Mouse (Mus musculus): ENCODE measurements around the gene Mapre3. TPM values are rescaled to one million over a fixed set of nuclear protein-coding genes. Genes with fewer than 3 reads are reported as not detected.

Mapre3 gene
- total RNA-seq, 4 experiments from 2014 or later, result 88.7 to 101 (median 92.6) TPM

DNA sequence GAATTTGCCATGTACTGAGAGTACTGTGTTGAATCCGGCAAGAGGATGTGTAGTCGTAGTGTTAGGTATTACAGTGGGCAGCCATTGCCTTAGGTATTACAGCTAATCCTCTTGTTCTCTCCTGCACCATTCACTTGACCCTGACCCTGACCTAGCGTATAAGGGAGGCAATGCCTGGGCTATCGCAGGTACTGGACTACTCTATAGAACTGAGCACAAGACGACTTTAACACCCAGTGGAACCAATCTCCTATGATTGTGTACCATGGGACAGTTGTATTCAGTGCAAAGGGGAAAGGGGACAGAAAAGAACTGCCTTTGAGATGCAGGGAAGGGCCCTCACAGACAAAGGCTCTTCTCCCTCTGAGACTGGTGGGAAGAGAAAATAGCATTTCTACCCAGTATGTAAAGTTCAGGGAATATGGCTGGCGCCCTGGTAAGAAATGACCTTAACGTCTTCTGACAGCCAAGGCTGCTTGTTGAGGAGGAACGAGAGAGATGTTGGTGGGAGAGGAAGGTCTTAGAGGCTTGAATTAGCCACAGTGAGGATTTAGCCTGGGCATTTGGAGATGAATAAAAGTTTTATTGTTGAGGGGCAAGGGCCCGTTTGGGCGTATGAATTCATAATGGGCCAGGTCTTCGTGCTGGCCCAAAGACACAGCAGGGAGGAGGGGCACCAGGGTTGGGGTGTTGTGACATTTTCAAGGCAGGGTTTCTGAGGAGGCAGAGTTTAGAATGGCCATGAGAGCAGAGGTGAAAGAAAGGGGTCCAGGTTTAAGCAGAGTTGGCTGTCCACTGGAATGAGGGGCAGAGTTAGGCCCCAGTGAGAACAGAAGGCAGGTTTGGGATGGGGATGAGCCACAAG, 9.9 kb downstream of the Mapre3 start:
- DNase-seq (ENCODE audit: low spot score in 2 of 2), result no peak

DNA sequence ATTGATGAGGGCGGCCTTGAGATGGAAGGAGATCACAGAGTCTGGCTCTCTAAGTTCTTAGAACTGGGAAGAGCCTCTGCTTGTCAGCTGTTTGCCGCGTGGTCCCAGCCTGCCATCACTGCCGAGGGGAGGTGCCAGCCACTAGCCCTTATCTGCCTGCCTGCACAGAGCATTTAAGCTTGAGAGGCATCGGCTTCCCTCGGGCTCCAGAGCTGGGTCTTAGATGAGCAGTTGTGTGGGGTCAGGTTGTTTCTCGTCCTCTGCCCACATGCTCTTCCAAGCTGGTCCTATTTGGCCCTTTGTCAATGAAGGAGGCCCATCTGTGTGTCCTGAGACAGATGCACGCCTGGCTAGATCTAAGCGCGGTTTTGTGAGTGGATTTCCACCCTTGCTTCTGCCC, 10.7 kb downstream of the Mapre3 start:
- DNase-seq (ENCODE audit: low spot score in 2 of 2), result peak in 1 of 2 experiments; percentile 33

DNA sequence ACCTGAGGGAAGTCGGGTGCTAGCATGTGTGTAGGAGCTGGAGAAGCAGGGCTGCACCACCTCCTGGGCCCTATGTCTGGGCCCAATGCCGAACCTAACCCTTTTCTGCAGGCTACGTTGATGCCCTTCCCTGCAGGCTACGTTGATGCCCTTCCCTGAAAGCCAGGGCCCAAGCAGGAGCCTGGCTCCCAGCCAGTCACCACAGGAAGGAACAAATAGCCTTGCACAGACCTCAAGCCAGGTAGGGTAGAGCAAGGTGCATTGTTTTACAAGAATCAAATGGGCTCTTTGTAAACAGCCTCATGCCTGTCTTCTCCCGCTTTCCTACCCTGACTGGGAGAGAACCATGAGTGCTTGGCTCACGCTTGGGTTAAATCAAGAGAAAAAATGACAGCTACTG, 11.4 kb downstream of the Mapre3 start:
- DNase-seq (ENCODE audit: low spot score in 2 of 2), result no peak

DNA sequence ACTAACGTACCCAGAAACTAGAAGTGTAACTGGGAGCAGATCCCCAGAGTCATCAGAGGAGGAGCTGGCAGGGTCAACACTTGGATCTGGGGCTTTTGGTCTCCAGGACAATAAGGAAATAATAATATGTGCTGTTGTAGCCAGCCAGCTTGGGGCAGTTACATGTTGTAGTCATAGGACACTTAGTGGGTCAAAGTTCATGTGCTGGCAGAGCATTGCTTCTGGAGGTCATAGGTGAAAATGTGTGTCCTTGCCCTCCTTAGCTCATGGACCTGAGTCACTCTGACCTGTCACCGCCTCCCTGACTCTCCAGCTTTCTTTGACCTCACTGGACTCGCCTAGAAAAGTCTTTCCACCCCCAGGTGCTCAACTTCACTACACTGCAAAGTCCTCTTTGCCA, 19.0 kb downstream of the Mapre3 start:
- no peak for DNase-seq (ENCODE audit: low spot score in 2 of 2)

DNA sequence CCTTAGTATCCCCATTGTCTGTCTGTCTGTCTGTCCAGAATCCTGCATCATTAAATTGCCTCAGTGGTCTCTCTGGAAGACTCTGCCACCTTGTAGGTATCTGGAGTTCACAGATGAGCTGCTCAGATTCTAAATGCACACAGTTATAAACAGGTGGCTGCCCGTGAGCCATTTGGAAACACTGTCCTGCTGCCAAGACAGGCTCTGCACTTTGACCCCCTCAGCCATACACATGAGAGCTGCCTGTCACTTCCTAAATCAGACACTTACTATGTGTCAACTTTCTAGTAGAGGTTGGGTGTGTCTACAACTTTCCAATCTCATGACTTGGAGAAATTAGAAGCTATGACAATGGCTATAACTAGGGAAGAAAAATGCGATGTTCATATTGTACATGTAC, 25.3 kb downstream of the Mapre3 start:
- no peak for DNase-seq (ENCODE audit: low spot score in 2 of 2)

DNA sequence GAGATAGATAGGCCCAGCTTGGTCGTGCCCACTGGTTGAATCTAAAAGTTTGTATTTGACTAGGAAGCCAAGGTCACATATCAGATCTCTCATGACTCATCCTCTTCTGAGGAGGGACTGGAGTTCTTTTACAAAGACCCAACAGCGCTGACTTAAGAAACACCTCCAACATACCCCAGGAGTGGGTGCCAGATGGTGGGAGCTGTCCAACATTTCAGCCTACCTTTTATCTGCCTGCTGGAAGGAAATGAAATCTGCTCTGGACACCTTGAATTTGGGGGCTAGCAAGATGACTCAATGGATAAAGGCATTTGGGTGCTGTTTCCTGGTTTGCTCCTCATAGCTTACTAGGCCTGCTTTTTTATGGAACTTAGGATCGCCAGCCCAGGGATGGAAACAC, 27.5 kb downstream of the Mapre3 start:
- no peak for DNase-seq (ENCODE audit: low spot score in 2 of 2)

DNA sequence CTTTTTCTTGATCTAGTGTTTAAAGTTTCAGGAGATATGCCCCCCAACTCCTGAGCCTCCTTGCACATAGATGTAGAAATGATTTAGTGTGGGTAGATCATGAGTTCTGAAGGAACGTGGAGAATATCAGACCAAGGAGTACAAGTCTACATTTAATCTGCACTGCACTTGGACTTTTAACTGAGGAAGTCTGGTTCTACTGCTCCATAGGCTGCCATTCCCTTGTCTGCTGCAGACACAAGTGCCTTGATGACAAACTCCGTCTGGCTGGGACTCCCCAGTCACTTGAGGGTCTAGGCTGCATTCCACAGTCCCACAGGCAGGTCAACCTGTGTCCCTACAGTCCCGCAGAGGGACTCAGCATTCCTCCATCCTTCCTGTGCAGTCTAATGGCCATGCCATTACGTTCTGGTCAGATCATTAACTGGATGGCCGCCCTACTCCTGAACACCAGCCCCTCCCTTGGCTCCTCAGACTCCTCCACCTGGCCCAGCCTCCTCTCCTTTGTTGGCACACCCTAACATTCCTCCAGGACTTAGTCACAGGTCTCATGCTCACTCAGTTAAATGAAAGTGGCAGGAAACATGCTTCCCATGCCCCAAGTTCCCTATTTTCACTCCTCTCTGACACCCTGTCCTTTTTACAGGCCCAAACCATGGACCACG, 35.6 kb downstream of the Mapre3 start:
- no peak for DNase-seq (ENCODE audit: low spot score in 2 of 2)

DNA sequence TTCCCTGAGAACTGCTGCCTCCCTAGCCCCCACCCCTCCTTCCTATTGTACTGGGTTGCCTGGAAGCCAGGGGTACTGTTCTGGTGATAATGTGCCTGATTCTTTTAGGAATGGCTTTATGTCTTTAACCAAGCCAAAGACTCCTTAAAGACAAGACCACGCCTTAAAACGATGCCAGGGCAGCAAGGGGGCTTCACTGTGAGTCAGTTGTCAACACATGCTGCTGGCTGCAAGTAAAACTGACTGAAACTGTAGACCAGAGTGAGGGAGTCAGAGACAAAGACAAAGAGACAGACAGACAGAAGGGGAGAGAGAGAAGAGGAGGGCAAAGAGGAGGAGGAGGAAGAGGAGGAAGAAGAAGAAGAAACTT, 36.1 kb downstream of the Mapre3 start:
- no peak for DNase-seq (ENCODE audit: low spot score in 2 of 2)

DNA sequence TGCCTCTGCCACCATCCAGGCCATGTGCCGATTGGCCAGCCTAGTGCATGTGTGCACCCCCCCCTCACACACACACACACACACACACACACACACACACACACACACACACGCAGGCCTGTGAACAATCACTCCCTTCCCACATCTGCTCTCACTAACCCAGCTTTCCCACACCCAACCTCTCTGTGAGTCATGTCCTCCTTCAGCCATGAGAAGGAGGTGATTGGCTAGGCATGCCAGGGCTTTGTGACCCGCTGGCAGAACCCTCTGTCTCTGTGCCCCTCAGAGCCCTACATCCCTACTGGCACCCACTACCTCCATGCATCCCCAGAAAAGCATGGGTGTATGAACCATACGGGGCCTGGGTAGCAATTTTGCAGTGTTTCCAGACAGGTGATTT, 39.1 kb downstream of the Mapre3 start:
- no peak for DNase-seq (ENCODE audit: low spot score in 2 of 2)

DNA sequence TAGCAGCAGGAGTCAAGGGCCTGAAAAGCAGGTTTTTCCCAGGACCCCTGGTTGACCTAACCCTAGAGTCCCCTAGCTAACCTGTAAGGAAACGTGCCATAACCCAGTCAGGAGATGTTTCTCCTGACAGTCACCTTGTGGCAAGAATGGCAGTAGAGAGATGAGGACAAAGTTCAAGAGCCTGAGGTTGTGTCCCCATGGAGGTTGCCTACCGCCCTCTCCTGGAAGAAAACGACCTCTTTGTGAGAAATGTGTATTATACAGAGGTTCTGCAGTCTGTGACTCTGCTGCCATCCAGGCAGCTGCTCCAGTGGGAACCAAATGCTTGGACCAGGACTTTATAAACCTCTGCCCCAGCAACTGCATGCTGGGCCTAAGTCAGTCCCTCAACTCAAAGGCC, 41.2 kb downstream of the Mapre3 start:
- no peak for DNase-seq (ENCODE audit: low spot score in 2 of 2)

DNA sequence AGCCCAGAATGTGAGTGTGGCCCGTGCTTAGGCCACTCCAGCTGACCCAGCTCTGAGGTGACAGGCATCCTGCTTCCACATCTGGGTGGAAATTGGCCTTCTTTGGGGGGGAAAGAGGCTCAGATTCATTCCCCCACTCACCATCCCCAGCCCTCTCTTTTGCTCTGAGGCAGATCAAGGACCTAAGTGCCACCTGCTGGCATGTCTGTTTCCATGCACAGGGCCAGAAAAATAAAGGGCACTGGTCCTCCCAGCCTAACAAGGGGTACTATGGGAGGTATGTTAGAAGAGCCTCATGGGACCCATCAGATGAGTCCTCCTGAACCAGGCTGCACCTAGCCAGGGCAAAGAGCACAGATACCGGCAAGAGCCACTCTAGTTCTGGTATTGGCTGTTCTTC, 41.7 kb downstream of the Mapre3 start:
- DNase-seq (ENCODE audit: low spot score in 2 of 2), result no peak

DNA sequence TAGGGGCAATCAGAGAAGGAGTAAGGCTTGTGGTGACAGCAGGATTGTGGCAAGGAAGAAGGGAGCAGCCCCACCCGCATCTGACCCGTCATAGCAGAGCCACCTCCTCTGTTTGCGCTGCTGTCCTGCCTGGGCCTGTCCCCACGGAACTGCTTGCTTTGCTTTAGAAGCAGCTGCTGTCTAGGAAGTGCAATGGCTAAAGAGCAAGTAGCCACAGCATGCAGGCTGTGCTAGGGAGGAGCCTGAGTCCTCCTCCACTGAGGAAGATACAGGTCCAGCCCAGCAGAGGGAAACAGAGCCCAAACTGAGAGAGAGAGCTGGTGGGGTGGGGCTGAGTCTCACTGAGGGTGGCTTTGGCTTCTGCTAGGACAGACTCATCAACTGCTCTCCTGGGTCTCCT, 49.4 kb downstream of the Mapre3 start:
- DNase-seq (ENCODE audit: low spot score in 2 of 2), result no peak

DNA sequence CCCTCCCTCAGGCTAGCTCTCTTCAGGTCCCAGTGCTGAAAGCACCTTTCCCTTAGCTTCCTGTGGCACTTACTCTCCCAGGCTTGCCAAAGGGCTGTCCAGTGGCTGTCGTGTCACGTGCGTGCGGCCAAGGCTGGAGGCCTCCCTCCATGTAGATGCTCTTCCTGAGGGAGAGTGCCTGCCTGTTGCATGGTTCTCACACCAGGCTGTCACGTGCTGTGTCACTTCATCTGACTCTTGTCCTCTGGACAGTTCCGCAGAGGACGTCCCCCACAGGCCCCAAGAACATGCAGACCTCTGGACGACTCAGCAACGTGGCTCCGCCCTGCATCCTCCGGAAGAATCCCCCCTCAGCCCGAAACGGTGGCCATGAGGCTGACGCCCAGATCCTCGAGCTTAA, 49.9 kb downstream of the Mapre3 start:
- DNase-seq (ENCODE audit: low spot score in 2 of 2), result no peak

DNA sequence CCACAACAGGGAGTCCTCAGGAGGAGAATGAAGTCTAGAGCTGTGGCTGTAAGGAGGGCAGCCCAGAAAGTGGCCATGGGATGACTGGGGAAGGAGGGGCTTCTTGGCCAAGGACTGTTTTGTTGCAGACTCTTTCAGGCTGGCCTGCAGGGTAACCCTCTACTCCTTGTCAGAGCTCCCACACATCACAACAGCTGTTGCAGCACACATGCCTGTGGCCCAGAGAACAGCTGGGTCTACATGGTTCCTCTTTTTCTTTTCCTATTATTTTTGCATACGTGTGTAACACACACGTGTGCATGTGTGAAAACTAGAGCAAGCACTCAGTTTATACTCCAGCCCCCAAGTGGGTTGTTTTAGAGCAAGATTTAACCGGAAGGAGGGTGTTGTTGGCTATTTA, 52.4 kb downstream of the Mapre3 start:
- DNase-seq (ENCODE audit: low spot score in 2 of 2), result no peak

DNA sequence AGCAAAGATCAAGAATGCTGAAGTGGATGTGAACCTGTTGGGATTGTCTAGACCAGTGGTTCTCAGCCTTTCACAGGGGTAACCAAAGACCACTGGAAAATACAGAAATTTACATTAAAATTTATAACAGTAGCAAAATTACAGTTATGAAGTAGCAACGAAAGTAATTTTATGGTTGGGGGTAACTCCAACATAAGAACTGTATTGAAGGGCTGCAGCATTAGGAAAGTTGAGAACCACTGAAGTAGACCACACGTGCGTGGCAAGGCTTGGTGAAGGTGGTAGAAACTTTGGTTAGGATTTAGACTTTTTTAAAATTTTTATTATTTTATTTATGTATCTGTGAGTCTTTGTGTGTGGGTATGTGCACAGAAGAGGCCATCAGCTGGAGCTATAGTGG, 53.3 kb downstream of the Mapre3 start, which contains the start of gene Tmem214:
Gene Tmem214 (plus strand): TSS at position 301 of the 400 bp plus-strand sequence.
- no peak for DNase-seq (ENCODE audit: low spot score in 2 of 2)

DNA sequence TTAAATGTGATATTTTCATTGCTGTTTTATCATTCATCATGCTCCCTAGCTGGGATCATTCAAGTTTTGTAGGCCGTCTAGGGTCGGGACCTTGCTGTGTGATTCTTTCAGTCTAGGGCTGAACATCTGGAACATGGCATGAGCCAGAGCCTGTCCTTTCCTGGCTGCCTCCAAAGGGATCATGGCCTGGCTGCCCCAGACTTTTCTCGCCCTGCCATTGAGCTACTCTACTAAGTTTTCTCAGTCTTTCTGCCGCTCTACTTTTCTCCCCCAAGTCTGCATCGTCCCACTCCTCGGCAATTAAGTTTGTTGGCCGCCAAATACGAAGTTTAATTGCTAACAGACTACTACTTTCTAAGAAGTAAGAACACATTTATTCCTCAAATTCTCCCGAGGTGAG, 54.5 kb downstream of the Mapre3 start:
- no peak for DNase-seq (ENCODE audit: low spot score in 2 of 2)

DNA sequence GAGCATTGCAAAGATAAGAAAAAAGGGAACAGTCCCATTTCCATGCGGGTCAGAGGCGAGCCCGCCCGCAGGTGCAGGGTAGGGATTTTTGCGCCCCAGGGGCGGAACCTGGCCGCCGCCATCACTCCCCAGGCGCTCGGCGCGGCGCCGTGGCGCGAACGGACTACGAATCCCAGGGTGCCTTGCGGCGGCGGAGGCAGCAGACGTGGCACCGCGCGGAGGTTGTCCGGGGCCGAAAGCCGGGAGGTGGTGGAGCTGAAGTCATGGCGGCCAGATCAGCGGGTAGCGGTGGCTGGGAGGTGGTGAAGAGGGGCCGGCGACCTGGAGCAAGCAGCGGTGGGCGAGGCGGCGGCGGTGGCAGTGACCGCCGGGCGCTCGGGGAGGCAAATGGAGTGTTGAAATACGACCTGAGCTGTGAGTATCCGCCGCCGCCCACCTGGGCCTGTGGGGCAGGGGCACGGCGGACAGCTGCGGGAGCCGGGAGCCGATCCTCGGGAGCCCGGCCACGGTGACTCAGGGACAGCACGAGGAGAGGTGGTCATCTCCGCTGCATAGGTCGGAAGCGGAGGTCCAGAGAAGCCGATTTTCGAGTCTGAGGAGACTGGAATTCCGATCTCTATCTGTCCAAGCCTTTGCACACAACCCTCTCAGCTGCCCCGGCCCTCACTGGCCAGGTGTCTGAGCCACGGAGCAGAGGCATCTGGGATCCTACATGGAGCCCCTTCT, 55.1 kb downstream of the Mapre3 start:
- DNase-seq (ENCODE audit: low spot score in 2 of 2), result peak; percentile 81 to 86

DNA sequence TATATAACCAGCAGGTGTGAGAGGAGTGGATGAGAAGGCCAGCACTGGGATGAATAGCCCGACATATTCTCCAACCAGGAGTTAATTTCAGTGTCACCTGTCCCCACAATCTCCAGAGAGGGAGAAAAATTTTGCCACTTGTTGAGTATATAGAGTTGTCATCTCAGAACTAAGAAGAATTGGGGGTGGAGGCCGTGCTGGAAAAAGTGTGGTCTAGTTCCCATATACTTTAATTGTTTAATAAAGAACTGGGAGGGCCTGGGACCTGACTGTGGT, 55.6 kb downstream of the Mapre3 start:
- no peak for DNase-seq (ENCODE audit: low spot score in 2 of 2)

DNA sequence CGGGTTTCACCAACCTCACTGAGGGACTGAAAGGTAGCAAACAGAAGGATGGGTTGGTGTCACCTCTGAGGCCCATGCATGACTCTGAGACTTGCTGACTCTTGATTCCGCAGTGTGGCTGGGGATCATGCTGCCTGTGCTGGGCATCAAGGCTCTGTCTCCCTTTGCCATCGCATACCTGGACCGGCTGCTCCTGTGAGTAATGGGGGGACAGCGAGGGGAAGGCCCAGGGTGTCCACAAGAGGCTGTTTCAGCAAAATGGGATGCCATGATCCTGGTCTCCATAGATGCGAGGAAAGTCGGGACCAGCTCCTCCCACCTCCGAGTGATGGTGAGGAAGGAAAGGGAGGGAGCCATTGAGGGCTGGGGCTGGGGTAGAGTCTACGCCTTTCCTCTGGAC, 58.1 kb downstream of the Mapre3 start:
- no peak for DNase-seq (ENCODE audit: low spot score in 2 of 2)

DNA sequence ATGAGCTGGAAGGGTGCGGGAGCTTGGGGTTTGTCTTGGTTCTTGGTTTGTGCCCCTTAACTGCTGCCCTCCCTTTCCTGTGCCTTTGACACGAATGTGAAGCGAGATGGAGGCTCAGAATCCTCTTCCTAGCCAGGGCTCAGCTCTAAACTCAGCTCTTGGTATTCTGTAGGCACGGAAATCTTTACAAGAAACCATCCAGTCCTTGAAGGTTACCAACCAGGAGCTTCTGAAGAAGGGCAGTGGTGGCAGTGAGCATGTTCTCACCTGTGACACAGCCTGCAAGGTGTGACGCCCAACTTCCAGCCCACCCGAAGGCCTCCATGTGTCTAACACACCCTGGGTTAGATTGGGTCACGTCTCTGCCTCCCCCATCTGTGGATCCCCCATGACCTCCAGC, 59.9 kb downstream of the Mapre3 start:
- no peak for DNase-seq (ENCODE audit: low spot score in 2 of 2)

DNA sequence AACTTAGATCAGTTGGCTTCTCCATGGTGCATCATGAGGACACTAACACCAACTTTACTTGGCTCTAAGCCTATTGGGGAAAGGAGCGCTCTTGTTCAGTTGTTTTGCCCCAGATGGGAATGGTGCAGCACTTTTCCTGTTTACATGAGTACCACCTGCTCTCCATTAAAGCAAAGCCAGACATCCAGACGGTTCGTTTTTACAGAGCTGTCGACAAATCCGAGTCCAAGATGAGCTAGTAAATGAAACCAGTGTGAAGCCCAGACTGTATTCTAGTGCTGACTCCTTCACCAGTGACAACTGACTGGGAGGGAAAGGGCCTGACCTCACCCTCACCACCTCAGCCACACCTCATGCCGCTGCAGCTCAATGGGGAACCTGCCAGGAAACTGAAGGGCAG, 64.2 kb downstream of the Mapre3 start:
- DNase-seq (ENCODE audit: low spot score in 2 of 2), result no peak

DNA sequence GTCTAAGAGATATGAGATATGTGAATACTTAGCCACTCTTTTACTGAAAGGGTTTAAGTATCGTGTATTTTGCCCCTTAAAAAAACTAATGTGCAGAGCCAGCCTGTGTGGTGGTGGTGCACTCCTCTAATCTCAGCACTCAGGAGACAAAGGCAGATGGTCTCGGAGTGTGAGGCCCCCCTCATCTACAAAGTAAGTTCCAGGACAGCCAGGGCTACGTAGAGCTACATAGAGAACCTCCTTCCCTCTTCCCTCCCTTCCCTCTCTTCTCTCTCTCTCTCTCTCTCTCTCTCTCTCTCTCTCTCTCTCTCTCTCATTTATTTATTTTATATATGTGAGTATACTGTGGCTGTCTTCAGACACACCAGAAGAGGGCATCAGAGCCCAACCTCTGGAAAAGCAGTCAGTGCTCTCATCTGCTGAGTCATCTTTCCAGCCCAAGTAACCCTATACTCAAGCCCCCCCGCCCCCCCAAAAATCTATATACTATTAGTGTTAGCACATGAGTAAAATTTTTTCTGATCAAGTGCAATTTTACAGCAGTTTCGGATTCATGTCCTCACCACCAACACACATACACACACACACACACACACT, 65.0 kb downstream of the Mapre3 start:
- no peak for DNase-seq (ENCODE audit: low spot score in 2 of 2)

Measured in gastrocnemius, adult 8-10 months (tissue).